Mouse (Mus musculus) right cerebral cortex, adult 2 months (tissue): ENCODE measurements at regions not wholly inside any gene's neighbourhood (a gene's known extent, or its start where the extent isn't known, plus 50 kb on each side); places are given as distances from the start of the nearest gene placed in this dataset.
A peak's percentile ranks its signal among the peaks of the same experiment; 100 is the strongest.

Experiments used
- DNase-seq, 2 experiments: peaks; one replicate each; pipeline ENCODE4 v3.0.0; 2021 to 2022; ENCODE audit warnings: low spot score in 2 of 2

GRCm38 (mm10) chr3:128120647-128121440 is 224.7 kb upstream of the Fam241a start:
- DNase-seq = no peak

DNA sequence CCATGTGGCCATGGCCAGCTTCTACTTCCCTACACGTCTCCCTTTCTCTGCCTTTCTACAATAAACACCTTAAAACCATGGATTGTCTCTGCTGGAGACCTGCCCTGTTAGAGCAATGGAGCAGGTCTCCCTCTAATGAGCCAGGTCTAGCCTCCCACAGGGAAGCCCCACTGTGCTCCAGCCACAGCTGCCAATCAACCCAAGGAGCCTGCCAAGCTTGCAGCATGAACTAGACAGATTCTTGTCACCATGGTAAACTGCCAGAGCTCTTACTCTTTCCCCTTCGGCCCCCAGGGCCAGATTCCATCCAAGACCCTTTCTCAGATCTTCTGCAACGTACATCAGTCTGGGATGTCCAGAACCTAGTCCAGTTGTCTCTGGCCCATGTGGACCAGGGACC is 217.1 kb upstream of the Fam241a start:
- DNase-seq = no peak

DNA sequence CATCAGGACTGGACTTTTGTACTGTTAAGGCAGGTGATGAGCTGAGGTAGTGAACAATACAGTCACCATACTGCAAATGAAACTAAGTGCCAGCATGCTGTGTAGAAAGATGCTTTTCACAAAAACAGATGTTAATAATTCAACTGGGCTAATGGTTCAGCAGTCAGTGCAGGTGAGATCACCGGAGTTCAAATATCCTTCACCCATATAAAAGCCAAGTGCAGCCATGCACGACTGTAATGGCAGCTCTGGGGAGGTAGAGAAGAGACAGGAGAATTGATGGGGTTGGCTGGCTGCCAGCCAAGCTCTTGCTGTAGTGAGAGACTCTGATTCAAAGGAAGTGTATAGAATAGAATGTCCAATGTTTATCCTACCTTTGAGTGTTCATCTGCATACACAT is 214.3 kb upstream of the Fam241a start:
- no peak for DNase-seq

DNA sequence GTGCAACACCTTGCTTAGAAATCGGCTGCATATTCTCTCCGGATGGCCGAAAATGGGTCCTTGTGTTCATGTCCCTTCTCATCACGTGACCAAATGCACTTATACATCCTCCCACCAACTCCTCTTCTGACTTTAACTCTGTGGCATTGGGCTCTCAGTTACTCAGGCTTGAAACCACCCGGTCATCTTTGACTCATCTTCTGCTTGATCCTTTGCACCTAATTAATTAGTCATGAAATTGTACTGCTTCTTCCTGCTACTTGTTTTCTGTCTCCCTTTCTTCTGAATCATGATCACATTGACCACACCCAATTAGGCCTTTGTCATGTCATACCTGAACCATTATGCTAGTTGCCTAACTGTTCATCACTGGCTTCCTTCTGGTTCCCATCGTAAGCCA is 208.4 kb upstream of the Fam241a start:
- DNase-seq = no peak

- DNase-seq = no peak
Measured at GRCm38 (mm10) chr3:128093046-128093445, 196.9 kb upstream of the Fam241a start.

- peak; percentile 54 to 67 for DNase-seq
Measured at GRCm38 (mm10) chr3:128088207-128088606, 192.1 kb upstream of the Fam241a start.

GRCm38 (mm10) chr3:128087163-128087562 is 191.0 kb upstream of the Fam241a start:
- no peak for DNase-seq

DNA sequence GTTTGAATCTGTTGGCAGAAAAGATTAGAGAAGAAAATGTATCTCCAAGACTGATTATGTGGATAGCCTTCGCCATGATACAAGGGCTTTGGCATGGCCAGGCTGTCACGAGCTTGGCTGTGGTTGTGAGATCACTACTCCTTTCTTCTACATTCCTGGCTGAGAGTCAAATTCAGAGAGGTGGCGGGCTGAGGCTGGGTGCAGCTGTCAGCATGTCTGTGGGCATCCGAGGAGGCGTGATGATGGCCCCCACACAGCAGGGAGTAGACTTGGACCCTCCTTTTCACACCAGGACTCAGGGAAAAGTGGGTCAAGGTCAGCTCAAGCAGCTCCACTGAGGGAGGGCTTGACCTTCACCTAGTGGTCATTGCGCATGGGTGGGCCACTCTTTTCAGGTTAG is 186.3 kb upstream of the Fam241a start:
- DNase-seq = no peak

DNA sequence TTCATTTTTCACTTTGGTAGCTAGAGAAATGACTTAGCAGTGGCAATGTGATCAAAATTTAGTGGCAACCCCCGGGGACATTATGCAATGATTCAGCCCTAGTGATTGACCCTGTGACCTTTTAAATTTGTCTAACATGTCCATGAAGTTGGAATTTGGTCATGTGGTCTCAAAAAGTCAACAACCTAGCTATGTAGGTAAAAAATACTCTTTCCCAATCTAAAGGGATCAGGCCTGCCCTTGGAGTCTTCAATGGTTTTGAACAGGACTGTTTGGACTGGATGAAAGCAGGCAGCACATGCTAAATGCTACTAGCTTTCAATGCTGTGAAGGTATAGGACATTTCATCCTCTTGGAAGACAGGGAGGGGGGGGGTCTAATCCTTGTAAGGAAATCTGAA is 185.3 kb upstream of the Fam241a start:
- DNase-seq = no peak

DNA sequence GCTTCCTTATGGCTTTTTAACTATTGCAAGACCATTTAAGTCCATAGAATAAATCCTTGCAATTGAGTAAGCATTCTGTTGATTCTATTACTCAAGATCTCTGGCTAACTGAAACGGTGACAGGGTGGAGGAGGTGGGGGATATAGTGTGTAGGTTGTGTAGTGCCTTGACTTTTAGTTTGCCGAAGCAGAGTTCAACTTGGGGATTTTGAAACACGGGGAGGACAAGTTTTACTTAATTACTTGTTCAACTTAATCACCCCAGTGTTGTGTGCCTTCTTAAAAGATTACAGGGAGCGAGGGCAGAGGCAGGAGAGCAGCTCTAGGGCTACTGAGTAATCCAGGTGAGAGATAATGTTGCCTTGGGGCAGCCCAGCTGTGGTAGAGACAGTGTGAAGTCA is 171.7 kb upstream of the Fam241a start:
- no peak for DNase-seq

GRCm38 (mm10) chr3:128054031-128054430 is 157.9 kb upstream of the Fam241a start:
- no peak for DNase-seq

DNA sequence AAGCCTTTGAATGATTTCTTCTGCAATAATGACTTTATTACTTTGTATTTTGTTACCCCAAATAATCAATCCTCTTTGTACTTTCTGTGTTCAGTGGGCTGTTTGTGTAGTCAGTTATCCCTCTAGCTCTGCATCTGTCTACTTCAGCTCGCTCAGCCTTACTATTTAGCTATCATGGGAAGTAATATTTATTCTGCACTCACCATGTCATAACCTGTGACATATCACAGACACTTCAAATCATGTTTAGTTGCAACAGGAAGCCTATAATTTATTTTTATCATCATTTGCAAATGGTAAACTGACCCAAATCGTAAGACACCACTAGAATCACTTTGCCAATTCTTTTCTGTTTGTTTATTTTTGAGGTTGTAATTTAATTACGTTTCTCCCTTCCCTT is 147.6 kb upstream of the Fam241a start:
- no peak for DNase-seq

GRCm38 (mm10) chr3:128040407-128041115 is 144.4 kb upstream of the Fam241a start:
- DNase-seq = no peak

DNA sequence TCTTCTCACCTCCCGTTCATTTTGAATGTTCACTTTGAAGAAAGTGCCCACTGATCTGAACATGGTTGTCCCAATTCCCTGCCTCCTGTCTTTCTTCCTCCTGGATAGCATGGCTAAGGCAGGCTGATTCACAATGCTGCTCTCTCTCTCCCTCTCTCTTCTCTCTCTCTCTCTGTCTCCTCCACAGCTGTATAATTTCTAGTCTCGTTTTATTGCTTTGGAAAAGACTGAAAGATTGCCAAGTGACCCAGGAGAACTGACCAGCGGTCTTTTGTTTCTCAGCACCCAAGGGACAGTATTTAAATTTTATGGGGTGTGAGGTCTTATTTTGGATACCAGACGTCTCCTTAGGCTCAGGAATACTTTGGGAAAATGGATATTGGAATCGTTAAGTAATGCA is 143.1 kb upstream of the Fam241a start:
- DNase-seq = no peak

- DNase-seq = no peak
Measured at GRCm38 (mm10) chr3:128036538-128036937, 140.4 kb upstream of the Fam241a start.

DNA sequence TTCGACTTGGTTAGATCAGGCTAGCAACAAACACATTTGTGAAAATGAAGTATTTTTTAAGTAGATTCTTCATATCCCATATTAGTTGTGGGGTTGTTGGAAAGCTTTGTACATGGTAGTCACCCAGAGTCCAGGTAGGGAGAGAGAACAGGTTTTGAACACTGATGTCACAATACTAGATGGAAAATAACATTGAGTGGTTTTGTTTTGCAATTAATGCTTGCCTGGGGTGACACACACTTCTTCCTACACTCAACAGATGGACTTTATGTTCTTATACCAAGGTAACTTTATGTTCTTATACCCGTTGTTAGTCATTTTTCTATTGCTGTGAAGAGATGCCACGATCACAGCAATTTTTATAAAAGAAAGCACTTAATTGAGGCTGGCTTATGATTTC is 134.2 kb upstream of the Fam241a start:
- no peak for DNase-seq

DNA sequence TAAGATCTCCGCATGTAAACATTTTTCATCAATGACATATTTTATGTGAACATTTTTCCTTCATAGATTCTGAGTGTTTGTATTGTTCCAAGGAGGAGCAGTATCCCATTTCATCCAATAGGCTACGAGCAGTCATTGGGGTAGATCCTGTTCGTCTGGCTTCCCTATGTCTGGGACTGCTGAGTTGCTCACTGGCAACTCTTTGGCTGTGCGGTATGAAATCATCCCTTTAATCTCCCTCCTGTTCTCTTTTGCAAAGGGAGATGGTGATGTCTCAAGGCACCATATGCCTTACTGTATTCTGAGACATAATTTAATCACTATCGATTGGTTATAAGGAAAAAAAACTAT is 133.4 kb upstream of the Fam241a start:
- no peak for DNase-seq

DNA sequence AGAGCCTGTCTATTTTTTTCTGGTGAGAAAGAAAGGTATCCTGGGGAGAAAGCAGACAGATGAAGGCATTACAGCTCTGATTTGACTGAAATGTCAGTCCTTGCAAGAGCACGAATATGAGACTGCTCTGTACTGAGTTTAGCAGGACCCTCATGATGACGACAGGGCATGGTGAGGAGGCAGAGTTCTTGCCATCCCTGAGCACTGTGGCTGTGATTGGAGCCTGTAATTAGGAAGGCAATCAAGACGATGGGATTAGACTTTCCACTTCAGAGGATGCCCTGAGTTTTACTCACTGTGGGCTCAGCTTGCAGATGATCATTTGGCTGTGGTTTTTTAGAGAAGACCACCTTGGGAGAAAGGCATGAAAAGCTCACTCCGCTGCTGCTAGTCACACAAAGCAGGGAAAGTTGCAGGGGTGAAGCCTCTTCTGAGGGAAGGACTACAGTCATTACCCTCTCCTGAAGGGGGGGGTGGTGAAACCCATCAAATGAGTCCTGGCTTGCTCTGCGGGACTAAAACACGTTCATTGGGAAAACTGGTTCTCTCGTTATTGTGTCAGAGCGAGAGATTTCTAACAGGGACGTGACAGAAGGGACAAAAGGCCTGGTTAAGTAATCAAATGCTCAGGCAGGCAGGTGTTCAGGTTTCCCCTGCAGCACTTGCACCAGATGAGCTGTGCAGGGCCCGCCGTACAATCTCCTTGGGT is 132.9 kb upstream of the Fam241a start:
- DNase-seq = no peak

DNA sequence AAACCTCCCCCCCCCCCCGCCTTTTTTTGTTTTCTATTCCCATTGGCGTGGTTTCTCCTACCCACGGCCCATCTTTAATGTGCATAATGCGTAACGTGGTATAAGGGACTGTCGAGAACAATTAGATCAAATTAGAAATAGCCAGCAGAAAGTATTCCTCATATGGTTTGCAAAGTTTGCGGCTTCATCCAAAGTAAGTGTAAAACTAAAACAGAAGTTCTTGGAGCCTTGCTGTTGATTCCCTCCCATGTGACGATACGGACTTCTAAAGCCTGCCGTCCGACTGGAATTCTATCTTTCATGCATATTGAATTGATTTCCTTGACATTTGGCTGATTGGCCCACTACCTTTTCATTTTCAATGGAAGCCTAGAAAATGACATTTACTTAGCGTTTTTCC is 128.7 kb upstream of the Fam241a start:
- DNase-seq = no peak

DNA sequence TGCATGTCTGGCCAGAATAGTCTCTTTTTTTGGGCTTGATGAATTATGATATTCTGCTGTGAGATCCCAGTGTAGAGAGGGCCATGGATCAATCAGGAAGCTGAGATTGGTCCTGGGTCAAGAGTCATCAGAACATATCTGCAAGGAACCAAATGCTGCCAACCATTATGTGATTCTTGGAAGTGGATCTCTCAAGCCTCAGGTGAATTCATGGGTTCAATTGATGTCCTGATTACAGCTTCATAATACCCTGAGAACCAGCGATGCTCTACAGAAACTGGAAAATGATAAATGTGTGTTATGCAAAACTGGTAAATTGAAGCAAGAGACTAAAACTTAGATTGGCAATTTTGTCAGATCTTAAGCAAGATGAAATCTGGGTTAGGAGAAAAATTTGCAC is 118.8 kb upstream of the Fam241a start:
- DNase-seq = no peak

GRCm38 (mm10) chr3:128002905-128003641 is 106.9 kb upstream of the Fam241a start:
- peak in 1 of 2 experiments; percentile 2 for DNase-seq

GRCm38 (mm10) chr3:128001924-128002501 is 105.9 kb upstream of the Fam241a start:
- DNase-seq = peak; percentile 45 to 60
